Mouse (Mus musculus): ENCODE data around the gene Ttll7.
A peak's percentile ranks its signal among the peaks of the same experiment; 100 is the strongest.

Ttll7 gene

DNA sequence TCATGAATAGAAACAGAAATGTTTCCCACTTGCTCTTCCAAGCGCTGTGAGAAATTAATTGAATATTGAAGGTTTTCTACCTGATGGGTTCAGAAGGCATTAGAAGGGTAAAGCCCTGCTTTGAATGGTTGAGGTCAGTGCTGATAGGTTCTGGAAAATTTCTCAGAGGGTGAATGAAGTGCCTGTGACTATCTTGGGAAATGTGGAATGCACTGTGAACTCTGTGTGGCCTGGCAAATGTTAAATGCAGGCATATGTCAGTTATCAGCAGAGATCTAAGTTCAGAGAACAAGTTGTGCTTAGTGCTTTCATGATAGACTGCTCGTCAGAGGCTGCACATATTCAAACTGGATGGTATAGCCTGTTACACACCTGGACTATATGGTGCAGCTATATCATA, 147.0 kb downstream of the Ttll7 start:
- no peak for DNase-seq

DNA sequence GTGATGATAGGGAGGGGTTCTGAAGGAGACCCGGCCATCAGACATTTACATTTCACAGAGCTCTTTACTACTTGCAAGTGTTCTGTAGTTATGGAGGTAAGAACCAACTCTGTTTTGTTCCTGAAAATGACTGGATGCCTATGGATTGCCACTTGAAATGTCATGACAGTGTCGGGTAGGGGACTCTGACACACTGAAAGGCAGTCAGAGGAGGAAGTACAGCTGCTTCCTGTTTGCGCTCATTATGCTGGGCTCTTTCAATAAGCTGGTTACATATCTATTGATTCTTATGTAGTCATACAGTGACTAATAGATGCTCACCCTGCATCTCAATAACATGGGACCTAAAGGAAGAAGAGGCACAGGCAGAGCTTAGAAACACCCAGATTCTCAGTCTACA, 148.8 kb downstream of the Ttll7 start:
- no peak for DNase-seq

DNA sequence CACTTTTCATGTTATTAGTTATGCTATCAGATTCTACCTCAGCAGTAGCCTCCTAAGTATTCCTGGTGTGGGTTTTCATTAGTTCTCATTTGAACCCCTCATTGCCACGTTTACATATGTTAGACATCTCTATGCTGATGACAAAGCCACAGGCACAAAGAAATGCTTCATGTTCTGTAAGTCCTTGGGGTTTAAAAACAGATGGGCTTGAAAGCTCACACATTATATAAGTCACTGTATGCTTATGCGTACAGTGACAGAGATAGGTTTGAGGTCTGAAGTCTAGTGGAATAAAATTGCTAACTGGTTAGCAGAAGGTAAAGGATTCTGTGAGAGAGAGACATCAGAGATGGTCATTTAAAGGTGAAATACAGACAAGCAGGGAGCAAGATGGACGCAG, 149.4 kb downstream of the Ttll7 start:
- DNase-seq = no peak

DNA sequence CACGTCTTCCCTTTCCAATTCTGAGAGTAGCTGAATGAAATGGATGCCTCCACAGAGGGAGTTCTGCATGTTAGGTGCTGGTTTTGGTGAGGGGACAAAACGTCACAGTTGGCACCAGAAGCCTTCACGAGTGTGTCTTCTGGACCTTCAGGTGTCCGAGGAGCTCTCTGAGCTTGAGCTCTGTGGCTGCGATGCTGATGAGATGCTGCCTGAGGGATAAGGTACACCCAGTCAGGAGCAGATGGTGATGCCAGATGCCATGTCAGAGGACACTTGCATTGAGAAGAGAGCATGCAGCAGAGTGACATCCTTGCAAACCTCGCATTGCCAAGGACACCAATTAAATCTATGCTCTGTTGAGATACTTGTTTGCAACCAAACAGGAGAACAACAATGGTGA, 164.3 kb downstream of the Ttll7 start:
- DNase-seq = peak; percentile 64

DNA sequence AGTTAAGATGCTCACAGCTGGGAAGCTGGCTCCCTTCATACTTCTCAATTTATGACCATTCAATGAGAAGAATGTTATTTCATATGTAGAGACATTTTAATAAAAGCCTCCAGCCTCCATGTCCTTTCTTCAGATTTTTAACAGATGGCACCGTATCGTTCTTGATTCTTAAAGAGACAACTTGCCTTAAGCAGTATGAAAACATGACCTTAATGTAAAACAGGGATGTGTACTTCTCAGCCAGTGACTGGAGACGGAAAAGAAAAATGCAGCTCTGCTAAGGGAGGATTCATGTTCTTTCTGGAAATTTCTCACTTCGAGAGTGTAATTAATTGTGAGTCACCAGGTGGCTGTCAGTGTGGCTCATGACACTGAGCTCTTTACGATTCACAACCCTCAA, 167.3 kb downstream of the Ttll7 start:
- DNase-seq = no peak

DNA sequence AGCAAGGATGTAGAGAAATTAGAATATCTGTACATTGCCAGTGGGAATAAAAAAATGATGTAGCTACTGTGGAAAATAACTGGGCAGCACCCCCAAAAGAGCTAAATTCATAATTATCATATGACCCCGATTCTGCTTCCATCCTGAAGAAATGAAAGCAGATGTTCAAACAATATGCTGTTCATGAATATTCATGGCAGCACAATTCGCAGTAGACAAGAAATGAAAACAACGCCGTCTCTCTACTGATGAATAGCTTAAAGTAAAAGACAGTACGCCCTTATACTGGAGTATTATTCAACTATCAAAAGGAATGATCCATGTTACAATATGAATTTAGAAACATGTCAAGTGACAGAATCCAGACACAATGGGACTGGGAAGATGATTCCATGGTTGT, 174.1 kb downstream of the Ttll7 start:
- DNase-seq = no peak

DNA sequence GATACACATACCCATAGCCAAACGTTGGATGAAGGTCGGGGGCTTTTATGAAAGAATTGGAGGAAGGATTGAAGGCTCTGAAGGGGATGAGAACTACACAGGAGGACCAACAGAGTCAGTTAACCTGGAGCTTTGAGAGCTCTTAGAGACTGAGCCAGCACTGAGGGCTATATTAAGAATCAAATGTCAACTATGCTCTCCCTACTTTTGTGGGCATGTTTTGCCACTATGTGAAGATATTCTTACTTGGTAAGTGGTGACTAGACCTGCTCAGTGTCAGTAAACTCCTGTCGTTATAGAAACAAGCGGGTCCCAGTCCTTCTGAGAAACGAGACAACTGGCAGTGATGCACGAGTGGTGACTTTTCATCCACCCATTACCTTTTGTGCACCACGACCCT, 176.2 kb downstream of the Ttll7 start:
- no peak for DNase-seq

DNA sequence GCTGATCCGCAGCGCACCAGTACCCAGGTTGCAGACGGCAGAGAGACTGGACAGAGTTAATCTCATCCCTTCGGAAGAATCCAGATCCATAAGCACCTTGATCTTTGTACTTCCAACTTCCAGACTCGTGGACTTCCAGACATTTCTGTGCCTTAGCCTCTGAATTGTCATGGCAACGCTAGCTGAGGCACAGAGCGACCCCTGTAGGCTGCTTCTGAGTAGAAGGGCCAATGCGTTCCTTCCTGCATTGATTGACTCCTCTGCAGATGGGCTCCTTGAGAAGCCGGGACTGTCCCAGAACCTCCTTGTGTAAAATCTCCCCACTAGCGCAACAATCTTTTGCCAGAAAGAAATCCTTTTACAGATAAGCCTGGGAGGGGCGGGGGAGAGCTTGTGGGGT, 177.6 kb downstream of the Ttll7 start:
- peak; percentile 64 for DNase-seq

DNA sequence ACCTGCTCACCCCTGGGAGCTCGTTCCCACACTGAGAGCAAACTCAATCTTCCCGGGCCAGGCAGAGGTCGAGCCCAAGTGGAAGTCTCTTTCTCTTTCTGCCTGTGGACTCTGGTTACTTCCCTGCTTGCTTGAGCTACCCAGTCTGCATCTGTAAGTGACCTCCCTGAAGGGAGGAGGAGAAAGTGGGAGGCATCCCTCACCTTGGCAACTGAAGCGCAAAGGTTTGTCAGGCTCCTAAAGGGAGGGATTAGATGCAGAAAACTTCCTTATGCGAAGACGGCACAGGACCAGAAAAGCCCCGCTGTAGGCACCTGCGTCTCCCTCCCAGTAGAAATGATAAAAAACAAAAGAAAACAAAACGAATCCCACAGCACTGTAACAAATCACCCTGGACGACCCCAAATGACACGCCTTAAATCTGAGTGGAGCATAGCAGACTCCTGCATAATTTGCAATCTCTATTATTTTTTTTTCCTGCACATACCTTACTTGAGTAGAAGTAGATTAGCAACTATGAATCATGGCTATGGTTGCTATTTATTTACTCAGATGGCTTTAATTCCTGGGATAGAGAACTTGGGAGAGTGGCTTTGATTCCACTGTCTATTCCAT, 178.2 kb downstream of the Ttll7 start:
- DNase-seq = peak; percentile 56

Data from heart, adult 11 months (tissue).